Mouse (Mus musculus) lung, postnatal 14 days (tissue): ENCODE results near the gene Dmac2.

Experiments used
- DNase-seq: peaks from one replicate; pipeline ENCODE4 v3.0.0; 2021

The Dmac2 gene

DNA sequence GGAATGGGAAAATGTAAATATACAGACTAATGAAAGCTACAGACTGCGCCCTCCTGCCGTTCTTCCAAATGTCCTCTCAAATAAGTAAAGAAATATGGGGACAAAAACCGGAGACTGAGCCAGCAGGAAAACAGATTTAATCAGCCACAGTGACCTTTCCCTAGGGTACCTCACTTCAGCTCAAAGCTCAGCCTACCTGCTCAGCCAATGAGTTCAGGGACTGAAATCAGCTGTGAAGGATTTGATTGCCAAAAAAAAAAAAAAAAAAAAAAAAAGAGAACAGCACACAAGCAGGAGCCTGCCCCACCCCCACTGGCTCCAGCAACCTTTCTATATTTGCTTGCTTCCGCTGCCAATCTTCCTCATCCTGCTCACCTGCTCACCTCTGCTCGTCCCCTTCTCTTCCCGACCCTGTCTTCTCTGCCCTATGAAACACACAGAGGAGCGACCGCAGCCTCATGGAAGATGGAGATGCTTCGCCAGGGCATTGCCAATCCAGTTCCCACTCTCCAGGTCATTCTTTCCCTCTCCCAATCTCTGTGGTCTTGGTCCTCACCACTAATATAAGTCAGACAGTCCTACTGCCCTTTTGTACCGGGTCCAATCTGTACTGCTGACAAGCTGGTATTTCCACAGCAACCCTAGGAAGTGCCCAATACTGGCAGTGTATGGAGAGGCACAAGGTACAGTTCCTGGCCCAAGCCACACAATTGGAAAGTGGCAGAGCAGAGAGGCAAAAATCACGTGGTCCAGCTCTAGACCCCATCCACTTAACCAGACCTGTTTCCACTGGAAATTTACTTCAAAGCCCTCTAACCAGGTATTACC, 36.6 kb downstream of the Dmac2 start:
- DNase-seq: no peak

DNA sequence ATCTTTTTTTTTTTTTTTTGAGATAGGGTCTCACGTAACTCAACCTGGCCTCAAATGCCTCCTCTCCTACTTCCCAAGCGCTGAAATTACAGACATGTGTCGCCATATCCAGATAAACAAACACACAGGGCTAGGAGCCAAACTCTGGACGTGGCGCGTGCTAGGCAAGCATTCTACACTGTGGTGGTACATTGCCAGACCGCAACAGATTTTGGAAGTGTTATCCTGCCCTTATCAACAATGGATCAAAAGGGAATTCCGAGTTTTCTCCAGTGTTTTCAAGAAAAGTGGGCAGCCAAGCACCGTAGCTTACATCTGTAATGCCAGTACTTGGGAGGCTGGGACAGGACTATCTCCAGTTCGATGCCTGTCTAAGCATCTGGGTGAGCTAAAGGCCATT, 38.6 kb downstream of the Dmac2 start:
- no peak for DNase-seq

DNA sequence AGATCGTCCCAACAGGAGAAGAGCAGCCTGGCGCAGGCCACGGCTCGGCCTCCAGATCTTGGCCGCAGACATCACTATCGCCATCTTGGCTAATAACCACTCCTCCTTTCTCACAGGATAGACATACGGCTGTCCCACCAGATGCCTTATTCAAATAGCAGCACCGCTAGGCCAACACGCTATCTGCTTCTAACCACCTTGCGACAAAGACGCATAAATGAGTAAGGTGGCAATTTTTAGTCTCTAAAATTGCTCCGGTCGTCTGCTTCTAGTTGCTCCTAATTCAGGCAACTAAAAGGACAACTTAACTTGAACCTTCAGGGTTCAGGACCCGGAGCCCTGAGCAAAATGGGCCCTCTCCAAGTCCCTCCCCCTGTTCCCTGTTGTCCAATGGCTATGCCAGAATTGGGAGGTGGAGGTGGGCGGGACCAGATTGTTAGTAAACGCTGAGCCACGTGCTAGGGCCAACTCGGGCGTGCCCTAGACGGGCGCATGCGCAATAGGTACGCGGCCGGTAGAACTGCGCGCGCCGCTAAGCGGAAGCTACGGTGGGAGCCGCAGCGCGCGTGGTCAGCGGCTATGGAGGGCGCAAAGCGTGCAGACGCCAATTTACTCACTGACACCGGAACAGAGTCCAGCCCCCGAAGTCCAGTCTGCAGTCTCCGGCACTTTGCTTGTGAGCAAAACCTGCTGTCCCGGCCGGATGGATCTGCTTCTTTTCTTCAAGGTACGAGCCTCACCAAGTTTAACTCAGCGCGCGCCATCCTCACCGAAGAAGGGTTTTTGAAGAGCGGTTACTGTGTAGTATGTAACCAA, 39.7 kb downstream of the Dmac2 start, which contains the start of the genes Bckdha and Exosc5:
TSS of gene Bckdha (minus strand) at position 325 of the 816 bp plus-strand sequence.
TSS of gene Exosc5 (plus strand) at position 508 of the 816 bp plus-strand sequence.
- DNase-seq: peak; percentile 99

DNA sequence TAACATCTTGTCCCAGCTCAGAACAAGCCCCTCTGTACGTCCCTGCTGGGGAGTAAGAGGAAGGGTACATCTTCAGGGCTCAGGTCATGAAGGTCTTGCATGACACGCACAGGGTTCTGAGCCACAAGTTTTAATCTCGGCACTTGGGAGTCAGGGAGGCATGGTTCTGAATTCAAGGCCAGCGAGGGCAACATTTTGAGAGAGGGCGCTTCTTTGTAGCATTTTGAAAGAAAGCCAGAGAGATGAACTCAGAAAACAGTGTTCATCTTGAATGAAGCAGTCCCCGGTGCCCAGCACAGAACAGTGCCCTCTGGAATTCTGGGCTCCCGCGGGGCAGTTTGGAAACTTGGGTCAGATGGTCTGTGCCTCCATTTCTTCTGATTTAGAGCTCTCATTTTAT, 47.2 kb downstream of the Dmac2 start:
- DNase-seq: no peak

DNA sequence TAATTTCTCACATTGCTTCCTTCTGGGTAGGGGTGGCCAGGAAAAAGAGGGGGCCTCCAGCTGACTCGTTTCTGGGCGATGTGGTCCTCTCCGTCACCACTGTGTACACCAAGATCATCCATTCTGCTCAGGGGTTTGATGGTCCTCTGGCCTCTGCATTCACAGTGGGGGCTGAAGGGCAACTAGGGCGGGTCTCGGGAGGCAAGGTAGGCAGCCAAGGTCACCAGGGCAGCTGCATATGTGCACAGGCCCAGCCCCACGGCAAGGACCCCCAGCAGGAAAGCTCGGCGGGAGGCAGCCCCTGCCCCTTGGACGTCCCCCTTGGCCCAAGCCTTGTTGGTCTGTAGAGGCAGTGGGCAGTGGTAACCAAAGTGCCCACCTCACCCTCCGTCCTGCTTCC, 49.9 kb downstream of the Dmac2 start:
- DNase-seq: no peak

DNA sequence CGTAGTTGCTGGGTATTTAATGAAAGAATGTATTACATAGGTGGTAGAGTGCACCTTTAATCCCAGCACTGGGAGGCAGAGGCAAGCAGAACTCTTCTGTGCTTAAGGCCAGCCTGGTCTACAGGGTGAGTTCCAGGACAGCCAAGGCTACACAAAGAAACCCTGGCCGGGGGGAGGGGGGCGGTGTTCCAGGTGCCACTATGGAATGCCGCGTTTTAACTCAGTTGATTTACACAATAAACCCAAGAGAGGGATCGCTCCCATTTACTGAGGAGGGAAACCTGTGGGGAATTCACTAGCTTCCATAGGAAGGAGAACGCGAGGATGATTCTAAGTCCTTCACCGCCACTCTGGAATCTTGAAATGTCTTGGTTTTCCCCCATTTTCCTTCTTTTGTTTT, 50.4 kb downstream of the Dmac2 start:
- DNase-seq: no peak

DNA sequence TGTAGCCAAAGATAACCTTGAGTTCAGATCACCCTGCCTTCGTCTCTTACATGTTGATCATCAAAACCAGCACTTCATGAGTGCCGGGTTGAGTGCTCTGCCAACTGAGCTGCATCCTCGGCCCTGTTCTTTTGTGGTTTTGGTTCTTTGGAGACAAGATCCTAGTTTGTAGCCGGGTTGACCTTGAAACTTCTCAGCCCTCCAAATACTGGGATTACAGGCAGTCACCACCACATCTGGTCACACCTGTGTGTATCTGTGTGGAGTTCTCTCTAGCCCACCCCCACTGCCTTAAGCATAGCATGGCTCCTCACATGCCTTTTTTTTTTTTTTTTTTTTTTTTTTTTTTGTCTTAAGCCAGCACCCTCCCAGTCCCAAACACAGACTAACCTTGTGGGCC, 50.9 kb downstream of the Dmac2 start:
- DNase-seq: no peak

DNA sequence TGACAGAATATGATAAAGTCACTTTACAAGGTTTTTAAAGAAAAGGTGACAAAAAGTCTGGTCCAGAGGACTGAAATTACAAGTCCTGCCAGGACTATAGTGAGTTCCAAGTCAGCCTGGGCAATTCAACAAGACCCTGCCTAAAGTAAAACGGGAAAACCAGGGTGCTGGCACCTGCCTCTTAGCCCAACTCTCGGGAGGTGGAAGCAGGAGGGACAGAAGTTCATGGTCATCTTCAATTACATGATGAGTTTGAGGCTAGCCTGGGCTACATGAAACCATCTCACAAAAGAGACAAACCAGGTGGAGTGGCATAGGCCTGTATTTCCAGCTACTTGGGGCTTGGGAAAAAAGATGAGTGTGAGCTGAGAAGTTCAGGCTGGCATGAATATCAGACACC, 52.5 kb downstream of the Dmac2 start:
- no peak for DNase-seq

DNA sequence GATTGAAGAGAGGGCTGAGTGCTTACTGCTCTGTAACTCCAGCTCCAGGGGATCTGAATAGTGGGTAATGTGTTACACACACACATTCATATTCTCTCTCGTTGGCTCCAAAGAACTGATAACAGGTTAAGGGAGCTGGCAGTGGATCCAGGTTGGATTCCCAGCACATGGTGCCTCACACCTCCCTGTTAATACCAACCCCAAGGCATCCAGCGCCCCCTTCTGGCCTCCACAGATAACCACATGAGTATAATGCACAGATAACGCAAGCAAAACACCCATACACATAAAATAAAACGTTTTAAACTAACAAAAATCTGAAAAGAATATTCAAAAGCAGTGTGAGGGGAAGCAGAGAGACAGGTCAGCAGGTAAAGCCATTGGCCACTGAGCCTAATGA, 53.2 kb downstream of the Dmac2 start:
- no peak for DNase-seq

DNA sequence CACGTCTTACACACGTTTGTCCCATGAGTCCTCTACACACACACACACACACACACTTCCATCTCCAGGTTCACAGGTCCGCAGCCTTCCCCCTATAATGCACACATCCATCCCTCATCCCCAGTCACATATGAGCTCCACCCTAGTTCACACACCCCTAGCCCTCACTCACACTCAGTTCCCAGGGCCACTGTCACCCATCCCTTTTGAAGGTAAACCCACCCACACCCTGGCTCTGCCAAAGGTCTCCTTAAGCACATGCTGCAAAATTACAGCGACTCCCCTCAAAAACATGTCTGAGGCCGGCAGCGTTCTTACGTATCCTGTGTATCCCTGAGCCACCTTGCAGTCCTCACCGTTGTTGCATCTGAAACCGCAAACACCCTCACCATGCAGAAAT, 55.1 kb downstream of the Dmac2 start:
- DNase-seq: no peak

DNA sequence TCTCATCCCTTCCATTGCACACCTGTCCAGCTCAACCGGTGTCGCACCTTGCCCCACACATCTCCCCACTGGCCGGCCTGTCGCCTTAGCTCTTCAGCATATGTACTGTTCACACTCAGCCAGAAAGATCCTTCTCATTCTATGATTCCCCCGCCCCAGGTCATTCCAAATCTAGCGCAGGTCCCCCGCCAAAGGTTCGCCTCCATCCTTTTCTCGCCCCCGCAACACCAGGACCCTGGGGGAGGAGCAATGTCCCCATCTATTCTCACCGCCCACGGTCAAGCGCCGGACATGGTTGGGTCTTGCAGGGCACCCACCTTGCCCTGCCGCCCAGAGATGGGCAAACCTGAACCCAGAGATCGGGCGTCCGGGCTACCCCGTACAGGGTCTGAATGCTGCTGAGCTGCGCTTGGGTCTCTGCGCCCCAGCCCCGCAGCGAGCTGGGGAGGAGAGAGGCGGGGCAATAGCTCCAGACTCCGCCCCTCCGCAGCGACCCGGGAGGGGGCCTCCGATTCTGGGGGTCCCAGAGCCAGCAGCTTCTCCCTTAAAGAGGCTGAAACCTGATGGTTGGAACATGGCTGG, 55.6 kb downstream of the Dmac2 start, which contains the start of gene Tmem91:
TSS of gene Tmem91 (minus strand) at position 448 of the 582 bp plus-strand sequence.
- DNase-seq: no peak
